9 mouse cellular contexts compared by ENCODE assay signal in the genomic region with DNA sequence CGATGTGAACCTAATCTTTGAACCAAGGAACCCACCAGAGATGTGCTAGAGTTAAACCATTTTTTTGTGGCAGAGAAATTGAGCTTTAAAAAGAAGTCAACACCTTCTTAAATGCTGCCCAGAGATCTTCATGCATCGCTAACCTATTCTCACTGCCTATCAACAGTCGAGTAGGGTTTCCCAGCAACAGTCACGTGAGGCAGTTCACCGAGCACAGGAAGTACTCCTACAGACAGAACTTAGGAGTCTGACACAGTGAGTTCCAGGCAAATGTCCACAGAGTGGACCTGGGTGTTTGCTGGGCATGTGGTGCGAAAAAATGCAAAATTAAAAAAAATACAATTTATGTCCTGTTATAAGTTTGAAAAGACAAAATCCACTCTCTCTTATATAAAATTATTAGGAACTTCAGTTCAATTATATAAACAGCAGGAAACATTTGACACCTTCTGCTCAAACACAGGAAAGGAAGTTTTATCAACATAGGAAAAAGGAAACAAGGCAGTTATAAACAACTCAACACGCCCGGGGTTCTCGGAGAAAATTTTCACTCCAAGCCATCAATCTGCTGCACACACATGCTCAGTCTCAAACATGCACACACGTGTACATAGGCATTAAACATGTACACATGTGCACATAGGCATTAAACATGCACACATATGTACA.
DNase-seq lines count a peak whose midpoint lies in the region; ATAC-seq and TF ChIP-seq lines count a peak whose summit lies in the region.
"Had no signal": no experiment of that assay in that cellular context is flagged by ENCODE, and none has a peak within 500 bp of the region (broad histone marks: within the 10 kb centered on the region; RNA-seq: fewer than 3 reads in every experiment).

No protein-coding gene starts in this region.

- no peak for TF ChIP-seq CTCF in thymus, adult 2 months (IDR thresholded peaks at IDR 0.05; ENCODE audit: borderline replicate concordance, control insufficient read depth, extremely low read depth, insufficient read depth, low read length, poor library complexity)
- no peak for TF ChIP-seq CTCF in kidney, postnatal 0 days (IDR thresholded peaks at IDR 0.05; ENCODE audit: low read depth)

- DNase-seq in embryo, embryonic 11 days: peak; percentile 41
- DNase-seq in embryo, embryonic 10.5 days (ENCODE audit: low spot score): no peak
- peak; percentile 20 for DNase-seq in thymus, adult 2 months
- no peak for DNase-seq in thymus, adult 18-20 months
- peak; percentile 85 for DNase-seq in kidney, postnatal 0 days (ENCODE audit: low spot score)
- peak; percentile 71 for DNase-seq in splenic B cell, adult 2 months (ENCODE audit: low read depth, low spot score)
- no peak for DNase-seq in left cerebral cortex, postnatal 36 days (ENCODE audit: low spot score in 2 of 2)
- no peak for DNase-seq in layer of hippocampus, adult 18-20 months (ENCODE audit: low spot score in 2 of 2)

- 54% methylated on average over 10 of the region's 10 CpGs for WGBS in thymus, adult 2 months
- 35% methylated on average over 10 of the region's 10 CpGs for WGBS in kidney, postnatal 0 days

- H3K4me1 ChIP-seq in thymus, adult 2 months (replicated peaks; ENCODE audit: control insufficient read depth, insufficient read depth, low read length): peaks cover 2% of the 10 kb centered on the region
- peaks cover 42% of the 10 kb centered on the region for H3K4me1 ChIP-seq in kidney, postnatal 0 days (replicated peaks; ENCODE audit: insufficient read depth, low read length)

- TF ChIP-seq POLR2A in thymus, adult 2 months (IDR thresholded peaks at IDR 0.05; ENCODE audit: control insufficient read depth, extremely low read depth, insufficient read depth, low read length, poor library complexity): no peak

- intact Hi-C loops in left cerebral cortex, postnatal 36 days (cut with DNase I): no loop called here

- H3K36me3 ChIP-seq in thymus, adult 2 months (ENCODE audit: control insufficient read depth, insufficient read depth, low read length): no peaks in the 10 kb centered on the region
- H3K36me3 ChIP-seq in kidney, postnatal 0 days (ENCODE audit: insufficient read depth, low read length): no peaks in the 10 kb centered on the region
- H3K36me3 ChIP-seq in splenic B cell, adult 2 months (ENCODE audit: control insufficient read depth, insufficient read depth, low read length, poor library complexity, severe bottlenecking): no peaks in the 10 kb centered on the region
- H3K36me3 ChIP-seq: liver, embryonic 15.5 days had no signal

- H3K4me2 ChIP-seq in kidney, postnatal 0 days (ENCODE audit: low read length): no peak overlapping the region
- H3K4me2 ChIP-seq: liver, embryonic 15.5 days had no signal

- no peak overlapping the region for H3K4me3 ChIP-seq in thymus, adult 2 months (ENCODE audit: control insufficient read depth, insufficient read depth, low read length)
- H3K4me3 ChIP-seq in kidney, postnatal 0 days (replicated peaks; ENCODE audit: low read depth, low read length): no peak overlapping the region
- H3K4me3 ChIP-seq: liver, embryonic 15.5 days had no signal

- no peaks in the 10 kb centered on the region for H3K9me3 ChIP-seq in kidney, postnatal 0 days (replicated peaks; ENCODE audit: low read length)
- H3K9me3 ChIP-seq: liver, embryonic 15.5 days had no signal

- H3K9ac ChIP-seq in kidney, postnatal 0 days (ENCODE audit: low read depth, low read length): no peak overlapping the region
- H3K9ac ChIP-seq: liver, embryonic 15.5 days had no signal

- H3K27ac ChIP-seq in thymus, adult 2 months (ENCODE audit: control insufficient read depth, insufficient read depth, low read length): no peak overlapping the region
- no peak overlapping the region for H3K27ac ChIP-seq in kidney, postnatal 0 days
- H3K27ac ChIP-seq: liver, embryonic 15.5 days had no signal

- peak; percentile 66; the same call in 1 of the 2 replicates for ATAC-seq in kidney, postnatal 0 days (replicated peaks; ENCODE audit: low FRiP score, low read depth)

- no peaks in the 10 kb centered on the region for H3K27me3 ChIP-seq in thymus, adult 2 months (ENCODE audit: control insufficient read depth, insufficient read depth, low read length)
- no peaks in the 10 kb centered on the region for H3K27me3 ChIP-seq in kidney, postnatal 0 days (ENCODE audit: insufficient read depth, low read length)
- H3K27me3 ChIP-seq in splenic B cell, adult 2 months (ENCODE audit: control insufficient read depth, insufficient read depth, low read length, poor library complexity, severe bottlenecking): no peaks in the 10 kb centered on the region
- H3K27me3 ChIP-seq: liver, embryonic 15.5 days had no signal

Comparison
In these comparisons a context has a peak if more than half of its experiments do, and no peak if none do; other contexts are left out.
1. DNase-seq: peak in embryo, embryonic 11 days (single experiment), thymus, adult 2 months (single experiment), kidney, postnatal 0 days (single experiment) and splenic B cell, adult 2 months (single experiment); none in embryo, embryonic 10.5 days (single experiment), thymus, adult 18-20 months (0 of 2), left cerebral cortex, postnatal 36 days (0 of 2) and layer of hippocampus, adult 18-20 months (0 of 2).